Mouse (Mus musculus): ENCODE measurements around the gene Tmem178b.

- TF ChIP-seq CTCF (IDR thresholded peaks at IDR 0.05; ENCODE audit: low read depth, low read length), result no peak
- no peak for TF ChIP-seq POLR2A (IDR thresholded peaks at IDR 0.05; ENCODE audit: insufficient read depth, low read length)
- no peak for TF ChIP-seq EP300 (IDR thresholded peaks at IDR 0.05; ENCODE audit: insufficient read depth, low read depth, low read length)
Measured at GRCm38 (mm10) chr6:40228981-40229380, 355.9 kb downstream of the Tmem178b start.

All from ES-Bruce4 (cell line).